Mouse (Mus musculus): ENCODE results near the gene Gm49342.
"Not testable (repeated sequence)": the region's sequence is repeated elsewhere in the genome, so short reads cannot be mapped to it uniquely, and the experiment has no call there.

Gene Gm49342

GRCm38 (mm10) chr14:50938119-50938908 is 6.0 kb upstream of the Gm49342 start:
- DNase-seq = no peak

- DNase-seq = no peak
These were observed 5.4 kb upstream of the Gm49342 start for GRCm38 (mm10) chr14:50938940-50939339.

GRCm38 (mm10) chr14:50944668-50945033 is 334 bp downstream of the Gm49342 start:
- not testable (repeated sequence) for DNase-seq

- not testable (repeated sequence) for DNase-seq
These were observed 764 bp downstream of the Gm49342 start for GRCm38 (mm10) chr14:50945081-50945480.

- DNase-seq = not testable (repeated sequence)
These were observed 1.2 kb downstream of the Gm49342 start for GRCm38 (mm10) chr14:50945526-50945925.

GRCm38 (mm10) chr14:50955487-50955886 is 11.2 kb downstream of the Gm49342 start:
- no peak for DNase-seq

GRCm38 (mm10) chr14:50955942-50956508 is 11.7 kb downstream of the Gm49342 start, which contains the start of gene Pnp2:
Gene Pnp2 (plus strand): TSS chr14:50955992.
- DNase-seq = peak; percentile 60 to 67

GRCm38 (mm10) chr14:50956724-50957123 is 12.4 kb downstream of the Gm49342 start:
- not testable (repeated sequence) for DNase-seq

- DNase-seq = not testable (repeated sequence)
These were observed 12.8 kb downstream of the Gm49342 start for GRCm38 (mm10) chr14:50957146-50957545.

GRCm38 (mm10) chr14:50958289-50958995 is 14.1 kb downstream of the Gm49342 start:
- DNase-seq = not testable (repeated sequence)

GRCm38 (mm10) chr14:50968216-50968980 is 24.1 kb downstream of the Gm49342 start:
- no peak for DNase-seq

- DNase-seq = peak in 1 of 2 experiments; percentile 10
These were observed 24.7 kb downstream of the Gm49342 start for GRCm38 (mm10) chr14:50969041-50969440.

- peak; percentile 35 to 48 for DNase-seq
These were observed 25.5 kb downstream of the Gm49342 start for GRCm38 (mm10) chr14:50969558-50970544.

GRCm38 (mm10) chr14:50970822-50971221 is 26.5 kb downstream of the Gm49342 start:
- DNase-seq = no peak

- DNase-seq = not testable (repeated sequence)
These were observed 28.7 kb downstream of the Gm49342 start for GRCm38 (mm10) chr14:50973054-50973453.

GRCm38 (mm10) chr14:50973700-50974099 is 29.4 kb downstream of the Gm49342 start:
- DNase-seq = no peak

GRCm38 (mm10) chr14:50975001-50975400 is 30.7 kb downstream of the Gm49342 start:
- no peak for DNase-seq

- no peak for DNase-seq
These were observed 32.4 kb downstream of the Gm49342 start for GRCm38 (mm10) chr14:50976674-50977073.

- DNase-seq = not testable (repeated sequence)
These were observed 34.1 kb downstream of the Gm49342 start for GRCm38 (mm10) chr14:50978451-50978850.

- DNase-seq = no peak
These were observed 35.3 kb downstream of the Gm49342 start for GRCm38 (mm10) chr14:50979631-50980030.

GRCm38 (mm10) chr14:50981207-50981606 is 36.9 kb downstream of the Gm49342 start:
- no peak for DNase-seq

GRCm38 (mm10) chr14:50981837-50982236 is 37.5 kb downstream of the Gm49342 start:
- no peak for DNase-seq
